Mouse (Mus musculus) C2C12 (cell line): ENCODE data around the gene Pla2g5. TPM values are rescaled to one million over a fixed set of nuclear protein-coding genes. Genes with fewer than 3 reads are reported as not detected.

Source experiments
- H3K27me3 ChIP-seq: one replicate; pipeline ENCODE4 v1.6.1; 2011; ENCODE audit not compliant: control insufficient read depth, insufficient read depth, insufficient read length
- H3K36me3 ChIP-seq: one replicate; pipeline ENCODE4 v1.6.1; 2011; ENCODE audit not compliant: control insufficient read depth, insufficient read depth
- H3K4me3 ChIP-seq: one replicate; pipeline ENCODE4 v1.5.1; 2011; ENCODE audit warnings: mild to moderate bottlenecking, control low read depth; ENCODE audit not compliant: poor library complexity, insufficient read depth, severe bottlenecking
- H3K79me2 ChIP-seq: one replicate; pipeline ENCODE4 v1.6.1; 2011; ENCODE audit not compliant: control insufficient read depth, insufficient read depth
- H3K79me3 ChIP-seq: one replicate; pipeline ENCODE4 v1.6.1; 2011; ENCODE audit warnings: low read depth, control low read depth
- H3ac ChIP-seq: one replicate; pipeline ENCODE3; 2011; ENCODE audit warnings: low read depth; ENCODE audit not compliant: control insufficient read depth, insufficient read length
- CEBPB ChIP-seq: IDR thresholded peaks from one replicate; pipeline ENCODE4 v1.6.1; 2011; ENCODE audit warnings: low read depth, mild to moderate bottlenecking, control low read depth, moderate library complexity
- CTCF ChIP-seq: IDR thresholded peaks from one replicate; pipeline ENCODE4 v1.5.1; 2011; ENCODE audit not compliant: control insufficient read depth, insufficient read depth, insufficient read length
- FOSL1 ChIP-seq: IDR thresholded peaks from one replicate; pipeline ENCODE4 v1.8.0; 2011; ENCODE audit warnings: mild to moderate bottlenecking, low read length; ENCODE audit not compliant: poor library complexity, insufficient read depth, severe bottlenecking
- MAX ChIP-seq: IDR thresholded peaks from one replicate; pipeline ENCODE4 v1.6.1; 2011; ENCODE audit warnings: mild to moderate bottlenecking, control low read depth
- MYOD1 ChIP-seq: IDR thresholded peaks from one replicate; pipeline ENCODE4 v1.6.1; 2011; ENCODE audit warnings: low read depth; ENCODE audit not compliant: control insufficient read depth, insufficient read length
- MYOG ChIP-seq: IDR thresholded peaks from one replicate; pipeline ENCODE4 v1.6.1; 2011; ENCODE audit not compliant: control insufficient read depth, insufficient read length; ENCODE audit errors: extremely low read depth
- USF1 ChIP-seq: IDR thresholded peaks from one replicate; pipeline ENCODE4 v1.6.1; 2011; ENCODE audit warnings: low read depth, mild to moderate bottlenecking, control low read depth, moderate library complexity
- polyA plus RNA-seq: library from polyadenylated mRNA; unstranded; fragments of >200 nt; fragmentation: generic; extraction: Trizol; gene quantifications from one replicate; pipeline ENCODE4 v1.2.1, GENCODE M21; 2012; ENCODE audit warnings: missing spikeins

Pla2g5 gene
- polyA plus RNA-seq, 1 experiment = 0.06 TPM

DNA sequence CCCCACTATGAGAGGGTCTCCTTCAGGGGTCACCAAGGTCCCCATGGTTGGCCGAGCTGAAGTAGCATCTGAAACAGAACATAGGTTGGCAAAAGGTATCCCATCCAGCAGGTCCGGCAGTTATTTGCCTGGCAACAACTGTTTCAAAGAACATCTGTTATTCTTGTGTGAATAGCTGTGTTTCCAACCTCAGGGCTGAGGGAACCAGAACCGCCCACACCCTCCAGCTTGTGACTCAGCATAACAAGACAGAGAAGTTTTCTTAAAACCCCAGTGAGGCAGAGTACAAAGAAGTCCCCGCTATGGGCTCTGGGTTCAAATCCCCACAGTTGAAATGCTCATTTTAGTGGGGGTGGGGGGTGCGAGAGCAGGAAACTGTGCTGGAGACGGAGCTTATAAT is 81.2 kb downstream of the Pla2g5 start:
- TF ChIP-seq MYOD1 (no peak), MYOG (no peak), FOSL1 (no peak), USF1 (no peak), CTCF (no peak), MAX (no peak), CEBPB (no peak)
- H3K36me3 ChIP-seq = no peaks in the 10 kb centered on the region
- H3K79me2 ChIP-seq = no peaks in the 10 kb centered on the region
- no peak overlapping the region for H3ac ChIP-seq
- no peaks in the 10 kb centered on the region for H3K79me3 ChIP-seq
- peaks cover 26% of the 10 kb centered on the region for H3K27me3 ChIP-seq
- no peak overlapping the region for H3K4me3 ChIP-seq

DNA sequence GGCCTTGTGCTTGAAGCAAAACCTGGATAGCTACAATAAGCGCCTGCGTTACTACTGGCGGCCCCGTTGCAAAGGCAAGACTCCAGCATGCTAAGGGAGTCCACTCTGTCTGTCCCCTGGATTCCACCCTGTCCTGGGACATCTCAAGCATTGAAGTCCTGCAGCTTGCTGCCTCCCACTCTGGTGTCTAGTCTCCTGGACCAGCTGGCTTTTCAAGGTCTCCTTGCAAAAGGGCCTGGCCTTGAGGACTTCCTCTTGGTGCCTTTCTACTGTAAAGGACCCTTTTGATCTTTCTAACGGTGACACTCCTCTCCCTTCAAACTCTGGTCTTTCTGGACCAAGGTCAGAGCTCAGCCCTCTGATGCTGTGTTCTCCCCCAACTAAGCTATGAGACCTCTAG is 83.0 kb downstream of the Pla2g5 start:
- H3K36me3 ChIP-seq = no peaks in the 10 kb centered on the region
- no peaks in the 10 kb centered on the region for H3K79me2 ChIP-seq
- no peak for TF ChIP-seq FOSL1
- TF ChIP-seq MYOD1 = no peak
- TF ChIP-seq CTCF = no peak
- no peak for TF ChIP-seq MAX
- no peak for TF ChIP-seq CEBPB
- no peak for TF ChIP-seq MYOG
- no peak for TF ChIP-seq USF1
- no peaks in the 10 kb centered on the region for H3K79me3 ChIP-seq
- H3K4me3 ChIP-seq = no peak overlapping the region
- H3K27me3 ChIP-seq = peaks cover 39% of the 10 kb centered on the region
- H3ac ChIP-seq = no peak overlapping the region

DNA sequence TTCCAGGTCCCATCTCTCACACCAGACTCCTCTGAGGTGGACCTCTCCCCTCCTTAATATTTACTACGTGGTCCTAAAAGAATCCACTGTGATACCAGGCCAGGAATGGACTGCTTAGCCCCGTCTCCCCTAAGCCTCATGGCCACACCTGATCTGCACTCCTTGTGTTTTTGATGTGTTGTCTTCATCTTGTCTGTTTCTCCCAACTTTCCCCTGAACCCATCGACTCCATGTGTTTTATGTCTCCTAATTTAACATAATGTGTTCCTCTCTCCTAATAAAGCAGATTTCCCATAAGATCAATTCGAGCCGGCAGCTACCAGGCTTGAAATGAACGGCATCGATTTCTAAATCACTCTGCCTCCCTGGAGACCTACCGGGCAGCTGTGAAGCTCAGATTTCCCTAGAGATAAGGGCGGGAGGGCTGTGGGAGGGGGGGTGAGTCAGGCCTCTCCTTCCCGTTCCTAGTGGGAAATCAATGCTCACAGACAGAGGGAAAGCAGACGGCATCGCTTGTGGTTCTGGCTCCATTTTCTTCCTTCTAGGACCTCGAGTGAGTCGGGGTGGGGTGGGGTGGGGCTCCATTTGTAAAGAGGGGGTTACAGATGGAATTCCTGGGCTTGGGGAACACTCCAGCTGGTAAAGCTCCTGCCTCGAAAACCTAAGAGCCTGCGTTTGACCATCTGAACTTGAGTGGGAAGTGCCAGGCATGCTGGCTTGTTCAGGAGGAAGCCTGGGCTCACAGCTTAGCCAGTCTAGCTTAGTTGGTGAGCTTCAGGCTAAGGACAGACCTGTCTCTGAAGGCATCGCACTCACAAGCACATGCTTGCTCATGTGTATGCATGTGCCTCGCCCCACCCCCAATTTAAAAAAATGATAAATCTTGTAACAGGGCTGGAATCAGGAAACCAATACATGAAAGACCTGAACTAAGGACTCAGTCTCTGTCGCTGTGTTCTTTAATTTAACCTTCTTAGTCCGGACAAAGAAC is 85.6 kb downstream of the Pla2g5 start:
- no peaks in the 10 kb centered on the region for H3K79me2 ChIP-seq
- no peak overlapping the region for H3K4me3 ChIP-seq
- TF ChIP-seq MYOG = no peak
- TF ChIP-seq USF1 = no peak
- no peak for TF ChIP-seq MYOD1
- no peak for TF ChIP-seq CTCF
- no peak for TF ChIP-seq FOSL1
- no peak for TF ChIP-seq CEBPB
- no peak for TF ChIP-seq MAX
- H3K36me3 ChIP-seq = no peaks in the 10 kb centered on the region
- H3ac ChIP-seq = peak overlapping the region; percentile 3
- peaks cover 49% of the 10 kb centered on the region for H3K27me3 ChIP-seq
- H3K79me3 ChIP-seq = no peaks in the 10 kb centered on the region

GRCm38 (mm10) chr4:138775435-138775834 is 87.8 kb downstream of the Pla2g5 start, which contains the start of gene Pla2g2d:
Gene Pla2g2d (plus strand): TSS chr4:138775735.
- TF ChIP-seq CTCF (no peak), USF1 (no peak), MYOD1 (no peak), MYOG (no peak), MAX (no peak), CEBPB (no peak), FOSL1 (no peak)

DNA sequence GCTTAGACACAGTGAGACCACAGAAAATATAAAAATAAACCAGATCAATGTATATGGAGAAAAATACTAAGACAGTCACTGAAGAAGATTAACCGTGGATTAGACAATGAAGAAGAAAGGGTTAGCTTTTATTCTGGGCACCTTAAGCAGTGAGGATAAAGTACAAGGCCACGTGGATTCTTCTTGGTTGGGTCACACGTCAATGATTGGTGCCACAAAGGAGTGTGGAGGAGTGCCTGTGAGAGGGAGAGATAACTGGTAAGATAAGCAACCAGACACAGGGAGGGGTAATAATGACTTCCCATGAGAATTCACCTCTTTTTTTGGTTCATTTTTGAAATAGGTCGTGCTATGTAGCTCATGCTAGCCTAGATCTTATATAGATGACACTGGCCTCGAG is 90.9 kb downstream of the Pla2g5 start:
- TF ChIP-seq CEBPB (no peak), CTCF (no peak), USF1 (no peak), MYOG (no peak), MAX (no peak)
- Histone ChIP-seq H3K27me3 (peaks cover 47% of the 10 kb centered on the region), H3K36me3 (no peaks in the 10 kb centered on the region), H3K79me3 (no peaks in the 10 kb centered on the region), H3ac (no peak overlapping the region), H3K79me2 (no peaks in the 10 kb centered on the region), H3K4me3 (no peak overlapping the region)

More at GRCm38 (mm10) chr4:138775435-138775834, 87.8 kb downstream of the Pla2g5 start, which contains the start of gene Pla2g2d:
- H3ac ChIP-seq = no peak within 1 kb of the TSS
- no peaks in the 10 kb centered on the region for H3K79me2 ChIP-seq
- H3K27me3 ChIP-seq = peaks cover 61% of the 10 kb centered on the region
- no peak within 1 kb of the TSS for H3K4me3 ChIP-seq
- no peaks in the 10 kb centered on the region for H3K79me3 ChIP-seq
- H3K36me3 ChIP-seq = no peaks in the 10 kb centered on the region
